Mouse (Mus musculus) monocyte, adult 59 days (primary cell): ENCODE measurements around the gene Ghdc. TPM values are rescaled to one million over a fixed set of nuclear protein-coding genes. Genes with fewer than 3 reads are reported as not detected.

ENCODE experiments used
- total RNA-seq, 2 experiments: library from RNA; stranded (reverse); gene quantifications; one replicate each; pipeline ENCODE4 v1.2.4; 2023

Gene Ghdc
- 10 to 100 TPM in 1 of 2 experiments, 1 to 10 TPM in 1; 6.2 to 10.5 TPM for total RNA-seq

GRCm38 (mm10) chr11:100770646-100771408 is at the start of gene Ghdc:
TSS of gene Ghdc (minus strand) at chr11:100770957.

GRCm38 (mm10) chr11:100762831-100763230 is 7.9 kb downstream of the Ghdc start, which contains the start of gene Hcrt:
TSS of gene Hcrt (minus strand) at chr11:100762931.

GRCm38 (mm10) chr11:100759611-100760233 is 11.0 kb downstream of the Ghdc start, which contains the start of gene Kcnh4:
TSS of gene Kcnh4 (minus strand) at chr11:100759942.

GRCm38 (mm10) chr11:100738066-100738604 is 32.6 kb downstream of the Ghdc start, which contains the start of gene Rab5c:
TSS of gene Rab5c (minus strand) at chr11:100738215.

Other genes starting within 250 kb of the Ghdc start
- gene Acly, start 243.0 kb downstream of the Ghdc start, total RNA-seq: 100 to 1,000 TPM; 163 to 168 TPM
- gene Ttc25, start 225.3 kb downstream of the Ghdc start, total RNA-seq: under 1 TPM; 0.27 to 0.39 TPM
- 10 to 100 TPM; 24.0 to 27.3 TPM for gene Cnp, start 196.1 kb downstream of the Ghdc start, total RNA-seq
- gene Nkiras2, start 151.7 kb downstream of the Ghdc start, total RNA-seq: 100 to 1,000 TPM; 104 to 119 TPM
- 100 to 1,000 TPM; 248 to 252 TPM for gene Dnajc7, start 150.8 kb downstream of the Ghdc start, total RNA-seq
- under 1 TPM; 0.29 to 0.67 TPM for gene Zfp385c, start 78.5 kb downstream of the Ghdc start, total RNA-seq
- 10 to 100 TPM; 41.4 to 43.8 TPM for gene Dhx58, start 66.7 kb downstream of the Ghdc start, total RNA-seq
- 10 to 100 TPM; 28.8 to 29.9 TPM for gene Kat2a, start 58.5 kb downstream of the Ghdc start, total RNA-seq
- not detected for gene Hspb9, start 57.1 kb downstream of the Ghdc start, total RNA-seq
- gene Rab5c, start 32.7 kb downstream of the Ghdc start, total RNA-seq: 100 to 1,000 TPM; 203 to 217 TPM
- gene Kcnh4, start 11.0 kb downstream of the Ghdc start, total RNA-seq: under 1 TPM; 0.18 to 0.33 TPM
- gene Hcrt, start 8.0 kb downstream of the Ghdc start, total RNA-seq: not detected
- gene Stat5b, start 79.8 kb upstream of the Ghdc start, total RNA-seq: 100 to 1,000 TPM; 118 to 127 TPM
- gene Stat5a, start 88.4 kb upstream of the Ghdc start, total RNA-seq: 10 to 100 TPM; 58.0 to 67.4 TPM
- gene Stat3, start 168.6 kb upstream of the Ghdc start, total RNA-seq: 100 to 1,000 TPM; 339 to 367 TPM
- 1 to 10 TPM; 1.3 to 1.4 TPM for gene Cavin1, start 199.9 kb upstream of the Ghdc start, total RNA-seq
- gene Atp6v0a1, start 238.5 kb upstream of the Ghdc start, total RNA-seq: 10 to 100 TPM; 42.5 to 47.7 TPM